Mouse (Mus musculus): ENCODE data around the gene Nrip2.

DNA sequence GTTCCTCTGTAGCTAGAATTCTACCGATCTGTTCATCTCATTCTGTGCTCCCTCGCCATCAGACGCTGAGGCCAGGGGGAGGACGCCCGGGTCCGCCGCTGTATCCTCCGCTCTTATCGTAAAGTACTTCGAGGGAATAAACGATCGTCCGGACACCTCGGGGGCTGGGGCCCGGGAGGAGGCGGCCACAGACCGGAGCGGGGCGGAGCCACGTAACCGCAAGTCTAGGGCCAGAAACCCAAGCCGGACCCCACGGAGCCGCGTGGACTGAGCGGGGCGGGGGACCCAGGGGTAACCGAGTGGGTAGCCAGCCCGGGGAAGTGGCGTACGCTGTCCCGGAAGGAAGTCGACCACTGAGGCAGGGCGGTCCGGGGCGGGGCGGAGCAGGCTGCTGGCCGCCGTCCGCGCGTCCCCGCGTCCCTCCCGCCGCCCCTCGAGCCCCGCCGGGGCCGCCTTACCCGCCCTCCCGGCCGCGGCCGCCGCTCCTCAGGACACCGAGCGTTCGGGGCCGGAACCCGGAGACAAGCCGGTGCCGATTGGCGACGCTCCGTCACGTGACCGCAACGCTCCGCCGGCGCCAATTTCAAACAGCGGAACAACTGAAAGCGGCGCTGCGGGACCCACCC, 36.6 kb upstream of the Nrip2 start, which contains the start of the genes Rhno1 and Foxm1:
- no peak for TF ChIP-seq CTCF (IDR thresholded peaks at IDR 0.05; ENCODE audit: borderline replicate concordance, insufficient read depth, low read depth, low read length)
- no peak; the same call in 1 of the 2 replicates for TF ChIP-seq POLR2A (IDR thresholded peaks at IDR 0.05; ENCODE audit: borderline replicate concordance, insufficient read depth, low read length)

Measured in cerebellum, adult 2 months (tissue).